Comparison of ENCODE assay signal across 22 mouse cellular contexts in the genomic region with DNA sequence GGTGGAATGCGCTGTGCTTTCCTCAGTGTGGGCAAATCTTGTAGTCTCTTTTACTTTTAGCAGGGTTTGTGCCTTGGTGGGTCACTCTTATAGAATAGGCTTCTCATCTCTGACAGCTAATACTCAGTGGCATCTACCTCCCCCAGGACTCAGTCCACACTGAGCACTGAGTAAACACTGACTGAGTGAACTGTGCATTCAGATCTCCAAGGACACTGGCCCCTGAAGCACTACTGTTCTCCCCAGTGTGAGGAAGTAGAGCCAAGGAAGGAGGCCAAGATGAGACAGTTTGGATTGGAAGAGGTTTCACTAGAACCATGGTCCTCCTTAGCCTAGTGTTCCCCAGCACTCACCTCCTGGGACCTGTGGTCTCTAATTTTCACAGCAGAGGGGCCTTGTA. TPM values are rescaled to one million over a fixed set of nuclear protein-coding genes. Genes with fewer than 3 reads are reported as not detected.
A peak's percentile ranks its signal among the peaks of the same experiment; 100 is the strongest.
DNase-seq lines count a peak whose midpoint lies in the region; ATAC-seq and TF ChIP-seq lines count a peak whose summit lies in the region.
"Had no signal": no experiment of that assay in that cellular context is flagged by ENCODE, and none has a peak within 500 bp of the region (broad histone marks: within the 10 kb centered on the region; RNA-seq: fewer than 3 reads in every experiment).

No protein-coding gene starts in this region.

- H3K9me3 ChIP-seq in intestine, postnatal 0 days (ENCODE audit: control insufficient read depth), result no peaks in the 10 kb centered on the region
- no peaks in the 10 kb centered on the region for H3K9me3 ChIP-seq in intestine, embryonic 15.5 days
- H3K9me3 ChIP-seq in heart, postnatal 0 days (replicated peaks; ENCODE audit: control insufficient read depth, low read length), result no peaks in the 10 kb centered on the region
- H3K9me3 ChIP-seq: hindbrain, embryonic 12.5 days; limb, embryonic 13.5 days; midbrain, embryonic 15.5 days; neural tube, embryonic 12.5 days had no signal

- no peak overlapping the region for H3K9ac ChIP-seq in intestine, postnatal 0 days (ENCODE audit: low read depth, low read length)
- H3K9ac ChIP-seq in intestine, embryonic 15.5 days, result no peak overlapping the region
- H3K9ac ChIP-seq in heart, postnatal 0 days (replicated peaks; ENCODE audit: low read depth, low read length), result no peak overlapping the region
- H3K9ac ChIP-seq: hindbrain, embryonic 12.5 days; limb, embryonic 13.5 days; midbrain, embryonic 15.5 days; neural tube, embryonic 12.5 days had no signal

- TF ChIP-seq CTCF in intestine, postnatal 0 days (IDR thresholded peaks at IDR 0.05; ENCODE audit: low read depth), result no peak
- no peak for TF ChIP-seq CTCF in bone marrow macrophage, adult 2 months (IDR thresholded peaks at IDR 0.05; ENCODE audit: low read depth, low read length)
- TF ChIP-seq CTCF in heart, postnatal 0 days (IDR thresholded peaks at IDR 0.05; ENCODE audit: low read depth), result no peak

- no peaks in the 10 kb centered on the region for H3K4me1 ChIP-seq in intestine, postnatal 0 days (replicated peaks; ENCODE audit: control insufficient read depth, insufficient read depth, low read length)
- H3K4me1 ChIP-seq in intestine, embryonic 15.5 days (replicated peaks), result no peaks in the 10 kb centered on the region
- peaks cover 38% of the 10 kb centered on the region for H3K4me1 ChIP-seq in bone marrow macrophage, adult 2 months (ENCODE audit: control insufficient read depth, insufficient read depth, low read length)
- 0 out of 2 replicates have a peak, but pooled peaks cover 3% of the 10 kb centered on the region for H3K4me1 ChIP-seq in brown adipose tissue, adult 24 weeks (ENCODE audit: control insufficient read depth, insufficient read depth, insufficient read length, low read length)
- H3K4me1 ChIP-seq in heart, postnatal 0 days (ENCODE audit: control insufficient read depth, insufficient read depth), result peaks cover 11% of the 10 kb centered on the region; the same call in 1 of the 2 replicates
- H3K4me1 ChIP-seq: hindbrain, embryonic 12.5 days; limb, embryonic 13.5 days; midbrain, embryonic 15.5 days; neural tube, embryonic 12.5 days had no signal

- H3K4me3 ChIP-seq in intestine, postnatal 0 days (ENCODE audit: low read depth, low read length), result no peak overlapping the region
- no peak overlapping the region for H3K4me3 ChIP-seq in intestine, embryonic 15.5 days (replicated peaks)
- no peak overlapping the region for H3K4me3 ChIP-seq in bone marrow macrophage, adult 2 months (ENCODE audit: insufficient read depth, low read length)
- H3K4me3 ChIP-seq in brown adipose tissue, adult 24 weeks (ENCODE audit: insufficient read depth, low read depth, low read length), result no peak overlapping the region
- no peak overlapping the region for H3K4me3 ChIP-seq in heart, postnatal 0 days (ENCODE audit: low read depth, low read length)
- H3K4me3 ChIP-seq: gastrocnemius, adult 2 months; hindbrain, embryonic 12.5 days; limb, embryonic 13.5 days; midbrain, embryonic 15.5 days; neural tube, embryonic 12.5 days had no signal

- H3K27me3 ChIP-seq in intestine, postnatal 0 days (replicated peaks; ENCODE audit: control insufficient read depth, insufficient read depth, low read length), result no peaks in the 10 kb centered on the region
- no peaks in the 10 kb centered on the region for H3K27me3 ChIP-seq in intestine, embryonic 15.5 days (replicated peaks)
- H3K27me3 ChIP-seq in heart, postnatal 0 days (ENCODE audit: control insufficient read depth, insufficient read depth, low read length), result no peaks in the 10 kb centered on the region
- H3K27me3 ChIP-seq: hindbrain, embryonic 12.5 days; limb, embryonic 13.5 days; midbrain, embryonic 15.5 days; neural tube, embryonic 12.5 days had no signal

- ATAC-seq in intestine, postnatal 0 days, result no peak
- ATAC-seq in intestine, embryonic 15.5 days, result no peak
- ATAC-seq in heart, postnatal 0 days (ENCODE audit: insufficient read depth, low read depth), result no peak
- ATAC-seq in megakaryocyte progenitor cell, adult 5-6 weeks (replicated peaks; ENCODE audit: poor library complexity), result no peak
- ATAC-seq: activated CD4-positive, CD25-positive, alpha-beta regulatory T cell, adult 4 months; forebrain, embryonic 14.5 days; midbrain, embryonic 15.5 days had no signal

- no peak overlapping the region for H3K4me2 ChIP-seq in intestine, postnatal 0 days (replicated peaks; ENCODE audit: low read depth)
- no peak overlapping the region for H3K4me2 ChIP-seq in intestine, embryonic 15.5 days (replicated peaks)
- H3K4me2 ChIP-seq in heart, postnatal 0 days (ENCODE audit: low read depth, low read length), result no peak overlapping the region
- H3K4me2 ChIP-seq: hindbrain, embryonic 12.5 days; limb, embryonic 13.5 days; midbrain, embryonic 15.5 days; neural tube, embryonic 12.5 days had no signal

- H3K36me3 ChIP-seq in intestine, postnatal 0 days (ENCODE audit: control insufficient read depth, insufficient read depth), result peaks cover 33% of the 10 kb centered on the region
- H3K36me3 ChIP-seq in intestine, embryonic 15.5 days, result peaks cover 34% of the 10 kb centered on the region
- H3K36me3 ChIP-seq in heart, postnatal 0 days (replicated peaks; ENCODE audit: control insufficient read depth, insufficient read depth, low read length), result peaks cover 41% of the 10 kb centered on the region

- 100% methylated on average over 1 of the region's 1 CpGs for WGBS in intestine, postnatal 0 days
- 97% methylated on average over 1 of the region's 1 CpGs for WGBS in intestine, embryonic 15.5 days
- WGBS in heart, postnatal 0 days, result 100% methylated on average over 1 of the region's 1 CpGs

- peak overlapping the region; percentile 15; the same call in 1 of the 2 replicates for H3K27ac ChIP-seq in intestine, postnatal 0 days (ENCODE audit: low read depth, low read length)
- no peak overlapping the region for H3K27ac ChIP-seq in intestine, embryonic 15.5 days
- peak overlapping the region; percentile 73 for H3K27ac ChIP-seq in bone marrow macrophage, adult 2 months (ENCODE audit: insufficient read depth, low read depth, low read length)
- H3K27ac ChIP-seq in brown adipose tissue, adult 24 weeks (replicated peaks; ENCODE audit: low read depth, low read length), result peak overlapping the region; percentile 62
- H3K27ac ChIP-seq in heart, postnatal 0 days (ENCODE audit: low read depth), result peak overlapping the region; percentile 70
- H3K27ac ChIP-seq: gastrocnemius, adult 2 months; hindbrain, embryonic 12.5 days; limb, embryonic 13.5 days; midbrain, embryonic 15.5 days; neural tube, embryonic 12.5 days had no signal

- DNase-seq in heart, postnatal 0 days (ENCODE audit: low spot score), result no peak
- DNase-seq in T-cell, adult 2 months (ENCODE audit: low spot score), result no peak
- DNase-seq: cerebellum, adult 8-10 months; gastrocnemius, adult 2 months; kidney, postnatal 4 days; lung, adult 2 months; right cerebral cortex, postnatal 14 days; thymus, adult 18-20 months; thymus, postnatal 36 days had no signal

- TF ChIP-seq POLR2A in bone marrow macrophage, adult 2 months (IDR thresholded peaks at IDR 0.05; ENCODE audit: borderline replicate concordance, low read depth, low read length), result no peak

- no peak for TF ChIP-seq EP300 in heart, postnatal 0 days (IDR thresholded peaks at IDR 0.05; ENCODE audit: low read depth)

RNA-seq across cellular contexts. Expression of gene Cyp27a1, which starts 15.0 kb away (rescaled TPM):
- polyA plus RNA-seq in intestine, postnatal 0 days (2015; fragmentation: Nextera tagmentation; extraction: Ambion mirVana), result 4.6 and 6.3 TPM in 2 replicates
- polyA plus RNA-seq in intestine, embryonic 15.5 days (2015; fragmentation: Nextera tagmentation; extraction: Ambion mirVana), result 6.0 and 6.3 TPM in 2 replicates
- 165 and 189 TPM in 2 replicates for polyA plus RNA-seq in bone marrow macrophage, adult 2 months (2012; ENCODE audit: insufficient read depth, insufficient read length, missing spikeins)
- 40.2 and 90.5 TPM in 2 replicates for polyA plus RNA-seq in brown adipose tissue, adult 24 weeks (2012; ENCODE audit: insufficient read depth, insufficient read length, missing spikeins)
- 6.7 and 13.5 TPM in 2 replicates for total RNA-seq in heart, postnatal 0 days (2014; rRNA removed; ENCODE audit: low replicate concordance)
- polyA plus RNA-seq in heart, postnatal 0 days (2015; fragmentation: Nextera tagmentation; extraction: Ambion mirVana), result 10.5 and 11.9 TPM in 2 replicates
- 2.4 and 10.6 TPM in 2 replicates for total RNA-seq in megakaryocyte progenitor cell, adult 5-6 weeks (2015)
- total RNA-seq in megakaryocyte progenitor cell, adult 5-6 weeks (2017), result 4.5 and 5.2 TPM in 2 replicates
- total RNA-seq: MEL had no signal

RNA-seq across cellular contexts. Expression of gene Ttll4, which starts 36.8 kb away (rescaled TPM):
- 2.1 TPM in 2 replicates for polyA plus RNA-seq in intestine, postnatal 0 days (2015; fragmentation: Nextera tagmentation; extraction: Ambion mirVana)
- polyA plus RNA-seq in intestine, embryonic 15.5 days (2015; fragmentation: Nextera tagmentation; extraction: Ambion mirVana), result 10.1 and 11.0 TPM in 2 replicates
- polyA plus RNA-seq in bone marrow macrophage, adult 2 months (2012; ENCODE audit: insufficient read depth, insufficient read length, missing spikeins), result 15.3 and 22.1 TPM in 2 replicates
- 6.2 and 9.6 TPM in 2 replicates for polyA plus RNA-seq in brown adipose tissue, adult 24 weeks (2012; ENCODE audit: insufficient read depth, insufficient read length, missing spikeins)
- total RNA-seq in heart, postnatal 0 days (2014; rRNA removed; ENCODE audit: low replicate concordance), result 13.4 and 22.9 TPM in 2 replicates
- 3.5 and 4.7 TPM in 2 replicates for polyA plus RNA-seq in heart, postnatal 0 days (2015; fragmentation: Nextera tagmentation; extraction: Ambion mirVana)
- 16.6 and 27.2 TPM in 2 replicates for total RNA-seq in megakaryocyte progenitor cell, adult 5-6 weeks (2015)
- total RNA-seq in megakaryocyte progenitor cell, adult 5-6 weeks (2017), result 19.6 and 21.9 TPM in 2 replicates

RNA-seq across cellular contexts. Expression of gene Prkag3, which starts 50.7 kb away (rescaled TPM):
- 0.08 and 0.09 TPM in 2 replicates for polyA plus RNA-seq in intestine, postnatal 0 days (2015; fragmentation: Nextera tagmentation; extraction: Ambion mirVana)
- polyA plus RNA-seq in intestine, embryonic 15.5 days (2015; fragmentation: Nextera tagmentation; extraction: Ambion mirVana), result 0.16 and 0.19 TPM in 2 replicates
- polyA plus RNA-seq in bone marrow macrophage, adult 2 months (2012; ENCODE audit: insufficient read depth, insufficient read length, missing spikeins), result not detected in 2 replicates
- polyA plus RNA-seq in brown adipose tissue, adult 24 weeks (2012; ENCODE audit: insufficient read depth, insufficient read length, missing spikeins), result 0.59 and 1.3 TPM in 2 replicates
- total RNA-seq in heart, postnatal 0 days (2014; rRNA removed; ENCODE audit: low replicate concordance), result 2.4 and 9.6 TPM in 2 replicates
- 2.0 and 2.5 TPM in 2 replicates for polyA plus RNA-seq in heart, postnatal 0 days (2015; fragmentation: Nextera tagmentation; extraction: Ambion mirVana)
- total RNA-seq in megakaryocyte progenitor cell, adult 5-6 weeks (2015), result not detected in 2 replicates
- not detected in 2 replicates for total RNA-seq in megakaryocyte progenitor cell, adult 5-6 weeks (2017)
- total RNA-seq: left cerebral cortex, postnatal 25 days; MEL had no signal
- polyA plus RNA-seq: activated CD4-positive, CD25-positive, alpha-beta regulatory T cell, adult 4 months; forebrain, embryonic 14.5 days; midbrain, embryonic 15.5 days had no signal
